Mouse (Mus musculus) erythroblast, embryonic 14.5 days (primary cell): ENCODE measurements around the gene Gm45623. TPM values are rescaled to one million over a fixed set of nuclear protein-coding genes. Genes with fewer than 3 reads are reported as not detected.

ENCODE experiments used
- H3K27me3 ChIP-seq: 2 replicates; pipeline ENCODE4 v1.6.1; 2012; ENCODE audit warnings: inconsistent platforms; ENCODE audit not compliant: control insufficient read depth
- H3K36me3 ChIP-seq: 2 replicates; pipeline ENCODE4 v1.6.1; 2012; ENCODE audit warnings: mild to moderate bottlenecking, inconsistent platforms; ENCODE audit not compliant: control insufficient read depth
- H3K4me1 ChIP-seq: 2 replicates; pipeline ENCODE4 v1.6.1; 2012; ENCODE audit warnings: inconsistent platforms; ENCODE audit not compliant: control insufficient read depth
- H3K4me3 ChIP-seq: replicated peaks from 2 replicates; pipeline ENCODE3; 2012; ENCODE audit warnings: moderate library complexity, mild to moderate bottlenecking, inconsistent platforms
- H3K9me3 ChIP-seq: 2 replicates; pipeline ENCODE4 v1.6.1; 2012; ENCODE audit warnings: low read length, inconsistent platforms, mixed read lengths; ENCODE audit not compliant: control insufficient read depth
- GATA1 ChIP-seq: IDR thresholded peaks from 2 replicates; pipeline ENCODE4 v1.6.1; 2012; ENCODE audit warnings: low read length, inconsistent platforms, mixed read lengths
- TAL1 ChIP-seq: IDR thresholded peaks from 3 replicates; pipeline ENCODE4 v1.6.1; 2012; ENCODE audit warnings: low read length, inconsistent platforms, mixed read lengths
- polyA plus RNA-seq: library from polyadenylated mRNA; stranded (reverse); fragments of >175 nt; gene quantifications from 2 replicates; pipeline ENCODE4 v1.2.3, GENCODE M21; 2012

The Gm45623 gene
- polyA plus RNA-seq, 1 experiment = not detected

- no peak for TF ChIP-seq GATA1
- no peak for TF ChIP-seq TAL1
- H3K36me3 ChIP-seq = peaks cover 27% of the 10 kb centered on the region
- no peaks in the 10 kb centered on the region for H3K27me3 ChIP-seq
- H3K4me3 ChIP-seq = no peak overlapping the region
- H3K9me3 ChIP-seq = no peaks in the 10 kb centered on the region
- no peaks in the 10 kb centered on the region for H3K4me1 ChIP-seq
These were observed 11.9 kb downstream of the Gm45623 start for GRCm38 (mm10) chr13:56741691-56742090.

- Histone ChIP-seq H3K4me1 (peaks cover under 1% of the 10 kb centered on the region; the same call in 1 of the 2 replicates), H3K4me3 (no peak overlapping the region), H3K27me3 (no peaks in the 10 kb centered on the region), H3K36me3 (peaks cover 31% of the 10 kb centered on the region), H3K9me3 (no peaks in the 10 kb centered on the region)
- no peak for TF ChIP-seq TAL1
- TF ChIP-seq GATA1 = no peak
These were observed 13.1 kb downstream of the Gm45623 start for GRCm38 (mm10) chr13:56740496-56740895.

GRCm38 (mm10) chr13:56739556-56739955, 14.1 kb downstream of the Gm45623 start:
- Histone ChIP-seq H3K27me3 (no peaks in the 10 kb centered on the region), H3K9me3 (no peaks in the 10 kb centered on the region), H3K4me1 (peaks cover 4% of the 10 kb centered on the region), H3K4me3 (no peak overlapping the region), H3K36me3 (peaks cover 33% of the 10 kb centered on the region)
- TF ChIP-seq TAL1 (no peak), GATA1 (no peak)

- Histone ChIP-seq H3K9me3 (no peaks in the 10 kb centered on the region), H3K4me3 (no peak overlapping the region), H3K4me1 (peaks cover 6% of the 10 kb centered on the region), H3K27me3 (no peaks in the 10 kb centered on the region), H3K36me3 (peaks cover 57% of the 10 kb centered on the region)
- TF ChIP-seq GATA1 = no peak
- TF ChIP-seq TAL1 = no peak
These were observed 18.3 kb downstream of the Gm45623 start for GRCm38 (mm10) chr13:56735212-56735875.

- Histone ChIP-seq H3K36me3 (peaks cover 61% of the 10 kb centered on the region), H3K27me3 (no peaks in the 10 kb centered on the region), H3K9me3 (no peaks in the 10 kb centered on the region), H3K4me1 (peaks cover 6% of the 10 kb centered on the region), H3K4me3 (no peak overlapping the region)
- no peak for TF ChIP-seq GATA1
- TF ChIP-seq TAL1 = no peak
These were observed 19.0 kb downstream of the Gm45623 start for GRCm38 (mm10) chr13:56734617-56735016.

- H3K9me3 ChIP-seq = no peaks in the 10 kb centered on the region
- H3K4me3 ChIP-seq = no peak overlapping the region
- H3K27me3 ChIP-seq = no peaks in the 10 kb centered on the region
- TF ChIP-seq TAL1 = no peak
- TF ChIP-seq GATA1 = no peak
- H3K36me3 ChIP-seq = peaks cover 55% of the 10 kb centered on the region
- H3K4me1 ChIP-seq = no peaks in the 10 kb centered on the region
These were observed 24.6 kb downstream of the Gm45623 start for GRCm38 (mm10) chr13:56729046-56729445.

- TF ChIP-seq TAL1 = no peak
- TF ChIP-seq GATA1 = no peak
- no peaks in the 10 kb centered on the region for H3K9me3 ChIP-seq
- H3K4me3 ChIP-seq = no peak overlapping the region
- H3K36me3 ChIP-seq = peaks cover 42% of the 10 kb centered on the region
- H3K4me1 ChIP-seq = no peaks in the 10 kb centered on the region
- H3K27me3 ChIP-seq = no peaks in the 10 kb centered on the region
These were observed 27.1 kb downstream of the Gm45623 start for GRCm38 (mm10) chr13:56726551-56726950.

GRCm38 (mm10) chr13:56712221-56712620, 41.4 kb downstream of the Gm45623 start:
- no peak for TF ChIP-seq TAL1
- TF ChIP-seq GATA1 = no peak
- H3K4me3 ChIP-seq = no peak overlapping the region

GRCm38 (mm10) chr13:56710620-56711019, 43.0 kb downstream of the Gm45623 start:
- Histone ChIP-seq H3K4me1 (peaks cover 3% of the 10 kb centered on the region; the same call in 1 of the 2 replicates), H3K9me3 (no peaks in the 10 kb centered on the region), H3K27me3 (no peaks in the 10 kb centered on the region), H3K4me3 (no peak overlapping the region), H3K36me3 (peaks cover 8% of the 10 kb centered on the region)
- no peak for TF ChIP-seq TAL1
- TF ChIP-seq GATA1 = no peak

More at GRCm38 (mm10) chr13:56712221-56712620, 41.4 kb downstream of the Gm45623 start:
- Histone ChIP-seq H3K36me3 (peaks cover 3% of the 10 kb centered on the region; the same call in 1 of the 2 replicates), H3K4me1 (peaks cover 3% of the 10 kb centered on the region; the same call in 1 of the 2 replicates), H3K27me3 (no peaks in the 10 kb centered on the region), H3K9me3 (no peaks in the 10 kb centered on the region)
